ENCODE assay signal across 9 mouse cellular contexts in genomic region chr5:128917116-128917959, GRCm38 (mm10). TPM values are rescaled to one million over a fixed set of nuclear protein-coding genes. Genes with fewer than 3 reads are reported as not detected.
A peak's percentile ranks its signal among the peaks of the same experiment; 100 is the strongest.
DNase-seq lines count a peak whose midpoint lies in the region; ATAC-seq and TF ChIP-seq lines count a peak whose summit lies in the region.
"Had no signal": no experiment of that assay in that cellular context is flagged by ENCODE, and none has a peak within 500 bp of the region (broad histone marks: within the 10 kb centered on the region; RNA-seq: fewer than 3 reads in every experiment).

No protein-coding gene starts in this region.

- H3K9ac ChIP-seq in hindbrain, embryonic 16.5 days (ENCODE audit: low read depth, low read length): no peak overlapping the region
- H3K9ac ChIP-seq in liver, embryonic 12.5 days: no peak overlapping the region

- H3K4me2 ChIP-seq in hindbrain, embryonic 16.5 days (ENCODE audit: low read length): no peak overlapping the region
- no peak overlapping the region for H3K4me2 ChIP-seq in liver, embryonic 12.5 days

- 20% methylated on average over 10 of the region's 10 CpGs for WGBS in hindbrain, embryonic 16.5 days
- 13% methylated on average over 10 of the region's 10 CpGs for WGBS in liver, embryonic 12.5 days (ENCODE audit: insufficient replicate concordance)

- H3K36me3 ChIP-seq in hindbrain, embryonic 16.5 days (ENCODE audit: control insufficient read depth, insufficient read depth, low read length): no peaks in the 10 kb centered on the region
- H3K36me3 ChIP-seq in liver, embryonic 12.5 days: no peaks in the 10 kb centered on the region

- intact Hi-C loops in left cerebral cortex, postnatal 4 days (cut with DNase I): no loop called here

- H3K27ac ChIP-seq in hindbrain, embryonic 16.5 days (ENCODE audit: low read depth, low read length): no peak overlapping the region
- H3K27ac ChIP-seq in liver, embryonic 12.5 days: no peak overlapping the region
- H3K27ac ChIP-seq: macrophage had no signal

- H3K4me3 ChIP-seq in hindbrain, embryonic 16.5 days (ENCODE audit: low read length): no peak overlapping the region
- H3K4me3 ChIP-seq in liver, embryonic 12.5 days: no peak overlapping the region

- no peaks in the 10 kb centered on the region for H3K27me3 ChIP-seq in hindbrain, embryonic 16.5 days (replicated peaks; ENCODE audit: control insufficient read depth, insufficient read depth, low read length)
- H3K27me3 ChIP-seq in liver, embryonic 12.5 days (replicated peaks): no peaks in the 10 kb centered on the region

- H3K4me1 ChIP-seq in hindbrain, embryonic 16.5 days (ENCODE audit: control insufficient read depth, insufficient read depth, low read depth, low read length): peaks cover 3% of the 10 kb centered on the region; the same call in 1 of the 2 replicates
- H3K4me1 ChIP-seq in liver, embryonic 12.5 days: no peaks in the 10 kb centered on the region

- no peaks in the 10 kb centered on the region for H3K9me3 ChIP-seq in hindbrain, embryonic 16.5 days (ENCODE audit: control insufficient read depth, low read length)
- peaks cover 6% of the 10 kb centered on the region; the same call in 1 of the 2 replicates for H3K9me3 ChIP-seq in liver, embryonic 12.5 days (replicated peaks)

- TF ChIP-seq CTCF in brain, embryonic 14.5 days (IDR thresholded peaks at IDR 0.05; ENCODE audit: borderline replicate concordance, extremely low read depth, insufficient read depth, insufficient read length): no peak

- no peak for TF ChIP-seq POLR2A in brain, embryonic 14.5 days (IDR thresholded peaks at IDR 0.05; ENCODE audit: borderline replicate concordance, extremely low read depth, insufficient read depth, insufficient read length, poor library complexity, severe bottlenecking)

- peak; percentile 50 for DNase-seq in left cerebral cortex, postnatal 4 days
- no peak for DNase-seq in left cerebral cortex, adult 9 months (ENCODE audit: low spot score in 2 of 2)
- peak; percentile 64 for DNase-seq in brain, embryonic 14.5 days (ENCODE audit: low read depth)
- DNase-seq in retina, postnatal 1 day: peak; percentile 75
- no peak for DNase-seq in B cell, adult 2 months
- DNase-seq in right cerebral cortex, adult 18-20 months: no peak

- ATAC-seq in hindbrain, embryonic 16.5 days: 0 out of 2 replicates have a peak, but pooled peaks have one; percentile 14
- ATAC-seq in liver, embryonic 12.5 days: peak; percentile 51

RNA-seq across cellular contexts. Expression of gene Rimbp2, which starts 35.9 kb away (rescaled TPM):
- total RNA-seq in left cerebral cortex, postnatal 4 days (2021): 10 to 100 TPM; 67.1 to 68.9 TPM
- polyA plus RNA-seq in brain, embryonic 14.5 days (2012; rRNA removed): 20.9 and 32.0 TPM in 2 replicates
- polyA plus RNA-seq in hindbrain, embryonic 16.5 days (2015; fragmentation: Nextera tagmentation; extraction: Ambion mirVana): 4.7 and 6.4 TPM in 2 replicates
- polyA plus RNA-seq in liver, embryonic 12.5 days (2016; fragmentation: Nextera tagmentation; extraction: Ambion mirVana): not detected in 2 replicates
- polyA plus RNA-seq: macrophage had no signal

Comparison
In these comparisons a context has a peak if more than half of its experiments do, and no peak if none do; other contexts are left out.
1. DNase-seq: peak in left cerebral cortex, postnatal 4 days (single experiment), brain, embryonic 14.5 days (single experiment) and retina, postnatal 1 day (single experiment); none in left cerebral cortex, adult 9 months (0 of 2), B cell, adult 2 months (0 of 2) and right cerebral cortex, adult 18-20 months (single experiment).